Mouse (Mus musculus) layer of hippocampus, postnatal 25 days (tissue): ENCODE measurements around the gene Cys1. TPM values are rescaled to one million over a fixed set of nuclear protein-coding genes. Genes with fewer than 3 reads are reported as not detected.
"Not testable (repeated sequence)": the region's sequence is repeated elsewhere in the genome, so short reads cannot be mapped to it uniquely, and the experiment has no call there.

ENCODE experiments used
- DNase-seq, 2 experiments: peaks; one replicate each; pipeline ENCODE4 v3.0.0; 2022; ENCODE audit warnings: mixed read lengths in 2 of 2, low spot score in 1 of 2; ENCODE audit errors: extremely low spot score in 1 of 2
- total RNA-seq, 2 experiments: library from RNA; stranded (reverse); gene quantifications; 2 replicates each; pipeline ENCODE4 v1.2.3; 2021

Gene Cys1
- 10 to 100 TPM; 20.6 to 25.0 TPM for total RNA-seq

DNA sequence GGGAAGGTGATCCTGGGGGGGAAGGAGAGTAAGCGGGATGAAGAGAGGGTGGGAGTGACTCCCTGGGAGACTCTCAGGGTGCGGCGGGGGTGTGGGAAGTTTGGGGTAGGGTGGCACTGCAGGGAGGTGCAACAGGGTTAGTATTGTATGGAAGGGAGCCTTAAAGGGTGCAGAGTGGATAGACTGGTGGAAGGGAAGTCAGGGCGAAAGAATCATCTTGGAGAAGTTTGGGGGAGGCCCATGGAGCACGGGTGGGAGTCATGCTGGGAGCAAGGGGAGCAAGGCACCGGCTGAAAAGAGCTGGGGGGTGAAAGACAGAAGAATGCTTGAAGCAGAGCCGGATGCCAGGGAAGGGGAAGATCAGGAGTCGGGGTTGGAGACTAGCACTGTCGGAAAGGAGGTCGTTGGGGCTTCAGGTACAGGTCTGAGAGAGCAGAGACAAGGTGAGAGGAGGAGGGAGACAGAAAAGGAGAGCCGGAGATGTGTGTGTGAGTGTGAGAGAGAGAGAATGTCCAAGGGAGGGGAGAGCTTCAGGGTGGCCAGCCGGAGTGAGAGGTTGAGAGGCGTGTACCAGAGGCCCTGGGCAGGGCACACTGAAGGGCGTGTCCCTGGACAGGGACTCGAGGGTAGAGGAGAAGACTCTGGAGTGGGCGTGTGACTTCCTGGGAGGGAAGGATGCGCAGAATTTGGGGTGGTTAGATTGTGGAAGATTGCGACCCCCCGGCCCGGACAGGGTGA is at the start of gene Cys1:
Gene Cys1 (minus strand): TSS at position 528 of the 738 bp plus-strand sequence.
- no peak for DNase-seq

DNA sequence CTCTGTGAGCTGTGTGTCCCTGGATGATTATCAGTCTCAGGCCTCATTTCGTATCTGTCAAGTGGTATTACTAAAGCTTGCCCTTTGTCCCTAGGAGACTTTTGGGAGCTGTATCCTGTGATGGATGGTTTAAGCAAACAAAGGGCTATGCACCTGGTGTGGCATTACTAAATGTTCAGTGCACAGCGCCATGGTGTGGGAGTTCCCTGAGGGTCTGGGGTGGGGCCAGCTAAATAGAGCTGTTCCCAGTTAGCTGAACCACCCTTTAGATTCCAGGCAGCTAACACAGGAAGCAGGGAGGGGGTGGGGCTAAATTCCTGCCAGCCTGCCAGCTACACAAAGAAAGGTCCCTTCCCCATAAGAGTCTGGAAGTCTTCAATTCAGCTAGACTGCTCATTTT is 42.8 kb upstream of the Cys1 start:
- DNase-seq, result no peak

DNA sequence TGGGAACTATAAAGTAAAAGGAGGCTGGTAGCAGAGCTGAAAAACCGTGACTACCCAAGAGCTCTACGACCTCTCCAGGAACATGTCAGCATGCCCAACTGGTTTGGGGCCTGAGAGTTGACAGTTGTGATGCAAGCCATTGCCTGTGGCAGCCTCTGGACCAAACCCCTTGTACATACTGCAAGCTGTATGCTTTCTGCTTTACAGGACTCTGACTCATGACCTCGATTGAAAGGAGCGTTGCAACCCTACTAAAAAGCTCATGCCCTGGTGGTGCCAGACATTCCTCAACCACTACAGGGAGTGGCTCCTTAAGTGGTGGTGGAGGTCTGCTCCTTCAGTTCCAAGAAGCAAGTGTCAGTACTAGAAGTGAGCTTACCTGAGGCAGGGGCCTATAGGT is 42.2 kb upstream of the Cys1 start:
- no peak for DNase-seq

DNA sequence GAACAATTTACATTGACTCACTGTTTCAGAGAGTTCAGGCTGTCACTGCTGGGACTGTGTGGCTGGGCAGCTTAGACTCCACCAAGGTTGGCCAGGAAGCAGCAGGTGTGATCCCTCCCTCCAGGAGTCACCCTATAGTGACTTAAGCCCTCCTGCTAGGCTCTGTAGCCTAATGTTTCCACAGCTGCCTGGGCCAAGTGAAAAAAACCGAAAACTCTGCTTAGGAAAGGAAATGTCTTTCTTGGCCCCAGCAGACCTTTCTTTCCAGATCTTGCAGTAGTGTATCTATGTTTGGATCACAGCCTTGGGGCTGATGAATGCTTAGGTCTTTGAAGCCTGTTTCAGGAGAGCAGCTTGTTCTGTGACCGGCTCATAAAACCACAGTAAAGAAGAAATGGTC is 41.8 kb upstream of the Cys1 start:
- DNase-seq, result no peak

DNA sequence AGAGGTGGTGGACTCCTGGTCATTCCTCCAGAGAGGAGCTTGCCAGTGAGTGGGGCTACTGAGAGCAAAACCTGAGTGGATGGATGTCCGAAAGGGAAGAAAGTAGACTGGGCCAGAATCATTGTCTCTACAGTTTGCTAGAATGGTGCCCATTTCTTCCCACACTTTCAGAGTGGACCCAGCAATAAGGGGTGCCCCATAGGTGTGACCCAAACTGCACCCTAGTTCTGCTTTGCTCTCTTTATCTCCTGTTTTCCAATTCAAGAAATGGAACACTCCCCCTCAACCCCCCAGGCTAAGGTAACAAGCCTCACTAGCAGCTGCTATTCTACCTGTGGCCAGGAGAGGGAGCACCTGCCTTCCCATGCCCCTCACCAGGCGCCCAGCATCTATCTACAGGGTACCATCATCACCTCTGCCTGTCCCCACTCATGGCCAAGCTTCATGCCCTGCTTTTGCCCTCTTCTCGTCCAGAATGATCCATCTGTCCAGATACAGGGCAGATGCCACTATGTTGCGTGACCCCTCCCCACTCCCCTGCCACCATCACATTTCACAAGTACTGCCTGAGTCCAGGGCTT is 35.2 kb upstream of the Cys1 start:
- DNase-seq, result peak in 1 of 2 experiments; percentile 56

DNA sequence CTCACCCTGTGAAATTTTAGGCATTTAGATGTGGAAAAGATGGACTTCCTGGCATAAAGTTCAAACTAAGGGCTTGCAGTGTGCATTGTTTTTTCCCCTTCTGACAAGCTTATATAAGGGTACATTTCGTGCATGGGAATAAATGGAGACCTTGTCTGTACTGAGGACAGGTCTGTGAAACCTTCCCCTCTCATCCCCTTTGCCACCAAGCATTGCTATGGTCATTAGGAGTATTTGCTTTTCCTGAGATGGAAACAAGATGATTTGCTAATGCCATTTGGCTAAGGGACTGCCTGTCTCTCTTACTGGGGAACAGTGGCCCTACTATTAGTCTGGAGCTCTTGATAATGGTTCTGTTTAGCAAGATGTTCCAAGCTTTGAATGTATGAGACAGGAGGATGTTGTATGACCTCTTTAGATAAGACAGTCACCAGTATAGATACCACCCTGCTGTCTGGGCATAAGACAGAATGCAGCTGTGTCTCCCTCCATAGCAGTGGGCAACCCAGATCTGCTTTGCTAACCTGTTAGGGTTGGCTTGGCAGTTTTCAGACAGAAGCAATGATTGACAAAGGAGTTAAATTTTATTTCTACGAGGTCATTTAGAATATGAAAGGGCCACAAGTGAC is 33.8 kb upstream of the Cys1 start:
- no peak for DNase-seq

DNA sequence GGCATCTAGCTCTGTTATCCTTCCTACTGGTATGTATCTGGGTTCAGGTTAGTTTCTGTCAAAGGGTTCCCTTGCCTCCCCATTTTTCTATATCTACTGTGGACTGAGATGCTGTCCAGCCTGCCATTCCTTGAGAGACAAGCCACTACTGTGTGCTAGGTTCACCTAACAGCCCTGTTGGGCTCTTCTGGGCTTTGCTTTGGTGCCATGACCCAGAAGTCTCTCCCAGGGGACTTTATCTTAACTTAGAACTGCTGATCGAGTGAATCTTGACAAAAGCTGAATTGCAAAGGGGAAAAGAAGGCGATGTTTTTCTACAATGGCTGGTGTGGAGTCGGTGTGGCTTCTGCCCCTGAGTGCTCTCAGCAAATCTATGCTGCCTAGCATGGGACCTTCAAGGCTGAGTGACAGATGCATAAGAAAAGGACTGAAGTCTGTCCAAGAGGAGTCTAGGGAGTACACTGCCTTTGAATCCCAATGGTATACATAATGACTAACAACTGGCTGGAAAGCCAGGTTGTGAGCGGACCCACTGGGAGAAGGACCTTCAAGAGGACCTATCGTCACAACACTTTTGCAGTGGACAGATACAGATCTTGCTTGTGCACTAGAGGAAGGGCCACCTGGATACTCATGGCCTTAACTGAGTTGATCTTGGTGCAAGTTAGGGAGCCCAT is 33.1 kb upstream of the Cys1 start:
- no peak for DNase-seq

DNA sequence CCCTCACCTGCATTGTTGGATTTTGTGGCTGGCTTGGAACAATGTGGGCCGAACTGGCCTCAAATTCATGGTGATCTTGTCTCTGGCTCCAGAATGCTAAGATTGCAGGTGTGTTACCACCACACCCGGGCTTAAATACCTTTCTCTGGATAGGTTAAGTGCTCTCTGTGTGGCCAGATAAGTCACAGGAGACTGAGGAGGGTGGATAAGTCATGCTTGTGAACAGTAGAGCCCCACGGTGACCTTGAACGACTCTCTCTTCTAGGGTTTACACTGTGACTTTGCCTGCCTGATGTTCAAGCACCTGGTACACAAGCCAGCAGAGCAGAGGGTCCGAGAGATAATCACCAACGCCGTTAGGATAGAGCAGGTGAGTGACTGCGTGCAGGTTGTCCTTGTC is 30.8 kb upstream of the Cys1 start:
- no peak for DNase-seq

DNA sequence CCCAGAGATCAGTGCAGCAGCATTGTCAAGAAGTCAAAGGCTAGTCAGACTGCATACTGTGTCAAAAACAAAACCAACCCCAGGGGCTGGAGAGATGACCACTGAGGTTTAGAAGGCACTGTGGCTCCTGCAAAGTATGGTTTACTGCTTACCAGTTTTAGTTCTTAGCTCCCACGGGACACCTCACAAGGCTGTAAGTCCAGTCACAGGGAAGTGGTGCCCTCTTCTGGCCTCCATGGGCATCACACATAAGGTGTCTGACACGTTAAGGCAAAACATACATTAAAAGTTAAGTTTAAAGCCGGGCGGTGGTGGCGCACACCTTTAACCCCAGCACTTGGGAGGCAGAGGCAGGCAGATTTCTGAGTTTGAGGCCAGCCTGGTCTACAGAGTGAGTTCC is 29.1 kb upstream of the Cys1 start:
- DNase-seq, result peak in 1 of 2 experiments; percentile 22

DNA sequence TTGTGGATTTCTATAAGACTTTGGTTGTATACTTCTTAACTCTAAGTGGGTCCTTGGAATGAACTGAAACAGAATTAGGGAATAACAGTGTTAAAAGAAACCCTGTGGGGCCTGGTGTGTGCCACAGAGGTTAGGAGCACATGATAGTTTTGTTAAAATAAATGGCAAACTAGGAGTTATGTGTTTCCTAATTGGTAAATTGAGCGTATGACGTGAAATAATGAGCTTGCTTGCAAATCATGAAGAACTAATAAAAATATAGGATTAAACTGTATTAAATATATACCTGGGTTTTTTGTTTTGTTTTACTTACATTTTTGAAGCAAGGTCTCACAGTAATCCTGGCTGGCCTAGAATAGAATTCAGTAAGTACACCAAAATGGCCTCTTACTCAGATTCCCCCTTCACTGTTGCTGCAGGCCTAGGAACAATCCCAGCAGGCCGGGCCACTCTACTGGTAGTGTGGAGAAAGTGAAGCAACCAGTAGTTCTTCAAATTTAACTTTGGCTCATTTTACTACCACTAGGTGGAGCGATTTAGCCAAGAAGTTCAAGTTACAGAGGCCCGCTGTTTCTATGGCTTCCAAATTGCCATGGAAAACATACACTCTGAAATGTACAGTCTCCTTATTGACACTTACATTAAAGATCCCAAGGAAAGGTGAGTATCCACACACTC is 28.4 kb upstream of the Cys1 start:
- no peak for DNase-seq

DNA sequence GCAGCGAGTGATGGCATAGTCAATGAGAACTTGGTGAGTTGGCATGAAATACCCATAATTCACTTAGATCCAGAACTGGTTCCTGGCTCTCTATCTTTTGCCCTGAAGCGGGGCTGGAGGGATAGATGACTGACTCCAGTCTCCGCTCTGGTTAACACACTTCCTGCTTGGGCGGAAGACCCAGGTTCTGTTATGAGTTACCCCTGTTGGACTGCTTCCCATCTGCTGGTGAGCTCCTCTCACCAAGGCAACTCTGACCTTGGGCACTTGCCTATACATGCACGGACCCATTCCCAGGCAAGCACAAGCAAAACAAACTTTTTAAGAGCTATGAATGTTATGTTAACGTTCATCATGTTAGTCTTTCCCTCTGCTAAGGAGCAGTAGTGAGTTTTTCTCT is 27.8 kb upstream of the Cys1 start:
- no peak for DNase-seq

DNA sequence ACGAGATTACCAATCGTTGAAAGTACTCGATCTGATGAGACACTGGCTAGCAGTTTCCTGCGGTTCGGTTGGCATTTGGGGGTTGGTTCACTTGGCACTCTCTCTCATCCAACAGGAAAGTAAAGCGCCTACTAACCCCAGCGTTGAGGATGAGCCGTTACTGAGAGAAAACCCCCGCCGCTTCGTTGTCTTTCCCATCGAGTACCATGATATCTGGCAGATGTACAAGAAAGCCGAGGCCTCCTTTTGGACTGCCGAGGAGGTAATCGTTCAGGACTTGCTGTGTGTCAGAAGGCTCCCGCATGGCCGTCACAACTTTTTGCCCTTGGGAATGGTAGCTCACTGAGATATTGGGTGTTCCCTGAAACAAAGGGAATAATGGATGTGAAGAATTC is 27.2 kb upstream of the Cys1 start:
- DNase-seq, result no peak

DNA sequence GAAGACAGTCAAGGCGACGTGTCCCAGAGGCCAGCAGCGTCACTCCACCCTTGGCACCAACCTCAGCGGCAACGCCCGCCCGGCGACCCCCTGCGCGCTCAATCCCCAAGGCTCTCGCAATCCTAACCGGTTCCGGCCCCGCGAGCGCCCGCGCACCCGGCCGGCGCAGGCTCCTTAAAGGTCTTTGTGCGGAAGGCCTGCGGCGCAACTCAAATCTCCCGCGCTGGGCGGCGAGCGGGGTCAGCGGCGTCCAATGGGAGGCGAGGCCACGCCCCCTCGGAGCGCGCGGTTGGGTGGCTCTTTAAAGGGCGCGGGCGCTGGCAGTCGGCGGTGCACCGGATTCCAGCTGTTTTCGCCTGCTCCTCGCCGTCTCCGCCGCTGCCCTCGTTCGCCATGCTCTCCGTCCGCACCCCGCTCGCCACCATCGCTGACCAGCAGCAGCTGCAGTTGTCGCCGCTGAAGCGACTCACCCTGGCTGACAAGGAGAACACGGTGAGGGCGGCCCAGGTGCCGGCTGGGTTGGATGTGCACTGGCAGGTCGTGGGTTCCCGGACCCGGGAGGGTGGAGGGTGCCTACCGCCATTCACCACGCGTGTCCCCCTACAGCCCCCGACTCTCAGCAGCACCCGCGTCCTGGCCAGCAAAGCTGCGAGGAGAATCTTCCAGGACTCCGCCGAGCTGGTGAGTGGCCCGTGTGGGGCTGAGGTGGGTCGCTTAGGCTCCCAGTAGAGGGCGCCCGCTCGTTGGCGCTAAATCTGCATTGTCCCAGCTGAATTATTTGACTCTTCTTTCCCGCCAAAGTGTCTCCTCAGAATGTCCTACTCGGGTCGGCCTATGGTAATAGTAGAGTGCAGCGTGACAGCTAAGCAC is 26.6 kb upstream of the Cys1 start, which contains the start of gene Rrm2:
Gene Rrm2 (plus strand): TSS at position 288 of the 870 bp plus-strand sequence.
- peak; percentile 87 to 93 for DNase-seq

DNA sequence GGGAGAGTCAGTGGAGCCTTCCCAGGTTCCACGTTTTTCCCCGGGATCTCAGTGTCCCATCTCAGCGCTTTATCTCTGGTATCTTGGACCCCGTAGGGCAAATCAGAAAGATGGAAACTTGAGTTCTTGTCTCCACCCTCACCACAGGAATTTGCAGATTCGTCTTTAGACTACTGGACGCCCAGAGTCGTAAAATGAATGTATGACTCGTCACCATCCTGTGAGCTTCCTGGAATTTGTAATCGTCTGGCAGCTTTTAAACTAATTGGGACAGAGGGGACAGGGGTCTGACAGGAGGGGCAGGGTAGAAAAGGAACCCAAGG is 25.8 kb upstream of the Cys1 start:
- no peak for DNase-seq

DNA sequence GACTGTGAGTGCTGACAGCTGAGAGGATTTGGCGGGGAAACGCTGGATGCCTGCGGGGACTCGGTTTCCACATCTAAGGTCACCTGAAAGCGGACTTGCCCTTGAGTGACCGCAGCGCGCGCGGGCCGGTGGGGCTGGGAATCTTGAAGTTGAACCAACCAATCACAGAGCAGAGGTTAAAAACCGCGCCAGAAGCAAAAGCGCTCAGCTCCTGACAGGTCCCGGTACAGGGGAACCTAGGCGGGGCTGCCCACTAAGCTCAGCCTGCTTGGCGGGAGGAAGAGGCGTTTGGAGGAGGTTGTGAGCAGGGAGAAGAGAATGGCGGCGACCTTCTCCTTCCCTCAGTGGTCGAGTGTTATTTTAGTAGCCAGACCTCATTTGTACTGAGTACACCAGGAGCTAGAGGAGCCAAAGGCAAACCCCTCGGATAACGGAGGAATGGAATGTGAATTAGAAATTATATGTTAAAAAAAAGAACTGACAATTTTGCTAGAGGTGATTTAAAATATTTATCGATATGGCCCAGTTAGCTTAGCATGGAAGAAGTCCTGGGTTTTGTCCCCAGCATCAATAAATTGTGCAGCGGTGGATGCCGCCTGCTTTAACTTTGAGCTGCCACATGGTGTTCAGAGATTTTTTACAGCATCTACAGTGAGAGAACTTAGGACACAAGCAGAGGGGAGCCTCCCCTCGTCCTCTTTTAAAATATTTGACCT is 25.3 kb upstream of the Cys1 start:
- no peak for DNase-seq

DNA sequence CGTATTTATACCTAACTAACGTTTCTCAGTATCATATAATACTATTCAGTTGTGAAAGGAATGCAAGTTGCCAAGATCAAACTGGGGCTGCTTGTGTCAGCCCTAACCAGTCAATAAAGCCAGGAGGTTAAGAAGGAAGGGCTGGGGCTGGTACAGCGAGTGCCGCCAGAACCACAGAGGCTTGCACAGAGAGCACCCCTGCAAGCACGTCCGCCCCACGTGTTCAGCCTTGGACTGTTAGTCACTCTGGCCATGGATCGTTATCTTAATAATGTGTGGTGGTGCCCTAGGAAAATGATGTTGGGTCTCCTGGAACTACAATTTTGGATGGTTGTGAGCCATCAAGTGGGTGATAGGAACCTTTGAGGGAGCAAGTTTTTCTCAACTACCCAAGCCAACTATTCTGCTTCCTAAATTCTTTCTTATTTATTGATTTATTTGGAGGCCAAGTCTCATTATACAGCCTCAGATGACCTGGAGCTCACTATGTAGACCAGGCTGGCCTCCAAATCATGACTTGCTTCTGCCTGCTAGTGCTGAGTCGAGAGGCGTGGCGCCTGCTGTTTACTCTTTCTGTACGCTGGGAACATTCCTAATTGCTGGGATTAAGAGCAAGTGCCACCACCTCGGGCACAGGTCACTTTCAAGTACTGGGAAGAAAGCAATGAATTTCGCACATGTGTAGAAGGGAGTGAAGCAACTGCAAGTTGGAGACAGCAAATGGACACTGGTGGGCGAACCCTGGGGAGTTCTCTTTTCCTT is 24.1 kb upstream of the Cys1 start:
- no peak for DNase-seq

DNA sequence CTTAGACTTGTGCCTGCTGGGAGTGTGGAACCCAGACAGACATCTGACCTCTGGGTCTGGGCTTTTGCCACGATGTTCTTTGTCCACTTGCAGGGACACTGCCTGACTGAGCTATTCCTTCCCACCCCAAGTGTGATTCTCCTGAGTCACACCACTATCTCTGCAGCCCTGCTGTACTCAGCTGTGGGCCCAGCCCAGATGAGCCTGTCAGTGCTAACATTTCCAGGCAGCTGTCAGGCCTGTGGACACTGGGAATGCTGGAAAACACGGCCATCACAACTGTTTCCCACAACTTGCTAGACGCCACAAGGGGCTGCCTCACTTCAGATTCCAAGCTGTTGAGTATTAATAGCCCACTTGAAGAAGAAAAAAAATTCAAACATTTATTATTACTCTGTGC is 21.4 kb upstream of the Cys1 start:
- DNase-seq, result no peak

DNA sequence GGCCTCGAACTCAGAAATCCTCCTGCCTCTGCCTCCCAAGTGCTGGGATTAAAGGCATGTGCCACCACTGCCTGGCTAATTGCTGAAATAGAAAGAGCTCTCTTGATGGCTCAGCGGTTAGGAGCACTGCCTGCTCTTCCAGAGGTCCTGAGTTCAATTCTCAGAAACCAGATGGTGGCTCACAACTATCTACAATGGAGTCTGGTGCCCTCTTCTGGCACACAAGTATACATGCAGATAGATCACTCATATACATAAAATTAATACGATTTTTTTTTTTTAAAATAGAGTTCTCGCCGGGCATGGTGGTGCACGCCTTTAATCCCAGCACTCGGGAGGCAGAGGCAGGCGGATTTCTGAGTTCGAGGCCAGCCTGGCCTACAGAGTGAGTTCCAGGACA is 20.0 kb upstream of the Cys1 start:
- DNase-seq, result not testable (repeated sequence)

DNA sequence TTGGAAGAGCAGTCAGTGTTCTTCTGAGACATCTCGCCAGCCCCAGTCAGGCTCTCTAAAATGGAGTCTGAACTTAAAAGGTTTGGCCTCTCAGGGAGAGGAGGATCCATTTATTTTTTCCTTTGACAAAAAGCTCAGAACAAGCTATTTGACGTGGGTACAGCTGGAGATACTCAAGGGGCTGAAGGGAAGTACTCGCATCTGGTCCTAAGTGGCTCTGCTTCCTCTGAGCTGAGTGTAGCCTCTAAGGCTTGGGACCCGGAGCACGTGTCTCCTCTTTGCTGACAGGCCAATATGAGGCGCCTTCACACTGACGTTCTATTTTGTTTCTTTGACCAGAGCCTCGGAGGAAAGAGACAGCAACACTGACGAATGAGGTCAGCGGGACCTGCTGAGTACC is 18.0 kb upstream of the Cys1 start:
- DNase-seq, result no peak
